15 mouse cellular contexts compared by ENCODE assay signal in genomic region chr1:166973731-166974130, GRCm38 (mm10).
"Had no signal": no experiment of that assay in that cellular context is flagged by ENCODE, and none has a peak within 500 bp of the region (broad histone marks: within the 10 kb centered on the region; RNA-seq: fewer than 3 reads in every experiment).

No protein-coding gene starts in this region.

- H3K27ac ChIP-seq: neural tube, embryonic 15.5 days; stomach, embryonic 15.5 days; stomach, postnatal 0 days had no signal

- H3K27me3 ChIP-seq: neural tube, embryonic 15.5 days; stomach, embryonic 15.5 days had no signal

- H3K9me3 ChIP-seq: neural tube, embryonic 15.5 days; stomach, embryonic 15.5 days had no signal

- H3K36me3 ChIP-seq: neural tube, embryonic 15.5 days; stomach, embryonic 15.5 days had no signal

- DNase-seq: retina, postnatal 1 day; right cerebral cortex, adult 18-20 months; right cerebral cortex, postnatal 14 days; right cerebral cortex, postnatal 25 days; right cerebral cortex, postnatal 4 days; spleen, adult 18-20 months; thymus, adult 18-20 months; thymus, adult 2 months; thymus, postnatal 14 days; thymus, postnatal 25 days; thymus, postnatal 36 days; thymus, postnatal 4 days had no signal

- H3K4me1 ChIP-seq: stomach, embryonic 15.5 days had no signal

- H3K4me3 ChIP-seq: neural tube, embryonic 15.5 days; stomach, embryonic 15.5 days had no signal
